Mouse (Mus musculus): ENCODE data around the gene Dapk1. TPM values are rescaled to one million over a fixed set of nuclear protein-coding genes. Genes with fewer than 3 reads are reported as not detected.
"Not testable (repeated sequence)": the region's sequence is repeated elsewhere in the genome, so short reads cannot be mapped to it uniquely, and the experiment has no call there.

Dapk1 gene
- polyA plus RNA-seq, 1 experiment from 2014 or later: 21.4 TPM

- Histone ChIP-seq H3K36me3 (no peaks in the 10 kb centered on the region), H3K27me3 (no peaks in the 10 kb centered on the region), H3K4me2 (no peak overlapping the region), H3K4me3 (replicated peaks) (no peak overlapping the region), H3K27ac (no peak overlapping the region), H3K4me1 (replicated peaks) (no peaks in the 10 kb centered on the region), H3K9me3 (no peaks in the 10 kb centered on the region), H3K9ac (replicated peaks) (no peak overlapping the region)
- ATAC-seq (ENCODE audit: insufficient number of reproducible peaks, insufficient read depth, low FRiP score, low TSS enrichment, low read depth): no peak
- 92% methylated on average over 6 of the region's 6 CpGs for WGBS
These were observed 6.2 kb upstream of the Dapk1 start for GRCm38 (mm10) chr13:60595519-60595918.

- Histone ChIP-seq H3K4me3 (replicated peaks) (peak overlapping the region; percentile 80), H3K27ac (peak overlapping the region; percentile 78; the same call in 1 of the 2 replicates), H3K4me1 (replicated peaks) (peaks cover 17% of the 10 kb centered on the region), H3K4me2 (peak overlapping the region; percentile 76), H3K36me3 (peaks cover 5% of the 10 kb centered on the region; the same call in 1 of the 2 replicates), H3K9ac (replicated peaks) (peak overlapping the region; percentile 81), H3K27me3 (no peaks in the 10 kb centered on the region), H3K9me3 (no peaks in the 10 kb centered on the region)
- WGBS: 4% methylated on average over 34 of the region's 34 CpGs
- peak; percentile 53; the same call in 1 of the 2 replicates for ATAC-seq (ENCODE audit: insufficient number of reproducible peaks, insufficient read depth, low FRiP score, low TSS enrichment, low read depth)
These were observed 887 bp downstream of the Dapk1 start for GRCm38 (mm10) chr13:60602416-60603251.

GRCm38 (mm10) chr13:60603252-60603562, 1.5 kb downstream of the Dapk1 start:
- Histone ChIP-seq H3K4me2 (peak overlapping the region; percentile 76), H3K27ac (no peak overlapping the region), H3K4me1 (replicated peaks) (peaks cover 22% of the 10 kb centered on the region), H3K4me3 (replicated peaks) (peak overlapping the region; percentile 80), H3K36me3 (peaks cover 5% of the 10 kb centered on the region; the same call in 1 of the 2 replicates), H3K9me3 (no peaks in the 10 kb centered on the region), H3K9ac (replicated peaks) (peak overlapping the region; percentile 81; the same call in 1 of the 2 replicates), H3K27me3 (no peaks in the 10 kb centered on the region)
- WGBS: 63% methylated on average over 5 of the region's 5 CpGs
- no peak for ATAC-seq (ENCODE audit: insufficient number of reproducible peaks, insufficient read depth, low FRiP score, low TSS enrichment, low read depth)

- Histone ChIP-seq H3K9me3 (no peaks in the 10 kb centered on the region), H3K4me2 (no peak overlapping the region), H3K9ac (replicated peaks) (no peak overlapping the region), H3K36me3 (peaks cover 15% of the 10 kb centered on the region; the same call in 1 of the 2 replicates), H3K4me3 (replicated peaks) (no peak overlapping the region), H3K4me1 (replicated peaks) (peaks cover 27% of the 10 kb centered on the region), H3K27me3 (no peaks in the 10 kb centered on the region), H3K27ac (no peak overlapping the region)
- no peak for ATAC-seq (ENCODE audit: insufficient number of reproducible peaks, insufficient read depth, low FRiP score, low TSS enrichment, low read depth)
- 80% methylated on average over 8 of the region's 8 CpGs for WGBS
These were observed 5.7 kb downstream of the Dapk1 start for GRCm38 (mm10) chr13:60607411-60607810.

DNA sequence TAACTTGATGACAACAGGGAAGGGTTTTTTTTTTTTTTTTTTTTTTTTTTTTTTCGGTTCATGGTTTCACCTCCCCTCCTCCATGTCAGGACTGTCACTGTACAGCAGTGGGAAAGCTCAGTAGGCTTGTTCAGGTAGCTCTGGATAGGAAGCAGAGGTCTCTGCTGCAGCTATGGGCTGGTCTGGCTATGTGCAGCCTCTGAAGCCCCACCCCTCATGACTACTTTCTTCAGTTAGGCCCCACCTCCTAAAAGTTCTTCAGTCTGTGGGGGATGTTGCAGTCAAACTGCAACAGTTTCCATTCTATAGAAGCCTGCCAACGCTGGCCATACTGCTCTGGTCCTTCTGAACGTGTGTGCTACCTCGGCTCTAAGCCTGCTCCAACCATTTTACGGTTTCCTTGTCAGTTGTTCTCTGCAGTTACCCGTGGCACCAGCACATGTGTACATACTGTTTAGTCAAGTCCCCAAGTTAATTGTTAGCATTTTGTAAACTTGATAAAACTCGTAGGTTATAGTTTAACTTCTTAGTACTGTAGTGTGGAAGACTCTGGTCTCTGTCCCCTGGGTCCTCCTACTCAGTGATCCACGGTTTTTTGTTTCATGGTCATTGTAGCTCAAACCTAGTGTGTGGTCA, 6.8 kb downstream of the Dapk1 start:
- Histone ChIP-seq H3K27me3 (no peaks in the 10 kb centered on the region), H3K9ac (replicated peaks) (no peak overlapping the region), H3K27ac (no peak overlapping the region), H3K36me3 (peaks cover 18% of the 10 kb centered on the region; the same call in 1 of the 2 replicates), H3K4me3 (replicated peaks) (no peak overlapping the region), H3K9me3 (no peaks in the 10 kb centered on the region), H3K4me1 (replicated peaks) (peaks cover 19% of the 10 kb centered on the region), H3K4me2 (no peak overlapping the region)
- no peak for ATAC-seq (ENCODE audit: insufficient number of reproducible peaks, insufficient read depth, low FRiP score, low TSS enrichment, low read depth)
- WGBS: 73% methylated on average over 8 of the region's 8 CpGs

DNA sequence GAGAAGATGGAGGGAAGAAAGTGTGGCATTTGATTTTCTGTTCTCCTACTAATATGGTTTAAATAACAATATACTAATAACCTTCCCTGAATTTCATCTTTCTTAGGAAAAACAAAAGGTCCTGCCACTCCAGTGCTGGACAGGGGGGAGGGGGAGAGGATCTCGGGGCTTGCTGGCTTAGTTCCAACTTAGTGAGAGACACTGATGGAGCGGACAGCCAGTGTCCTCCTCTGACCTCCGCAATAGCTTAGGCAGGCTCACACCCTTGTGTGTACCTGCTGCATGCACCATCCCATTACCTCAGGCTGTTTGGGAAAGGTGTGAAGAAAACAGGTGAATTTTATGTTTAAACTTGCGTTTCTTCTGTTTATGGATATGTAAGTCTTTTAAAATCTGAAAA, 7.5 kb downstream of the Dapk1 start:
- H3K36me3 ChIP-seq: peaks cover 16% of the 10 kb centered on the region; the same call in 1 of the 2 replicates
- 79% methylated on average over 4 of the region's 4 CpGs for WGBS

DNA sequence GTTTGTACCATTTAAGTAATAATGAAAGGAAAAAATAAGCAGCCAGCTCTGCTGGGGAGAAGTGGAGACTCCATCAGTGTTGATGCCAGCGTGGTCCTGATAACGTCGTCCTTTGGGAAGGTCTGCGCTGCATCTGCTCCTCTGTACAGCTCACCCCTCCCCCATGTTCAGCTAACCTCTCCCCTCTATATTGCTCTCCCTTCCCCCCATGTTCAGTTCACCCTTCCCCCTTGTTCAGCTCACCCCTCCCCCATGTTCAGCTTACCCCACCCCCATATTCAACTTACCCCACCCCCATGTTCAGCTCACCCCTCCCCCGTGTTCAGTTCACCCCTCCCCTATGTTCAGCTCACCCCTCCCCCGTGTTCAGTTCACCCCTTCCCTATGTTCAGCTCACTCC, 8.8 kb downstream of the Dapk1 start:
- Histone ChIP-seq H3K27me3 (no peaks in the 10 kb centered on the region), H3K4me2 (no peak overlapping the region), H3K9ac (replicated peaks) (no peak overlapping the region), H3K4me3 (replicated peaks) (no peak overlapping the region), H3K36me3 (0 out of 2 replicates have a peak, but pooled peaks cover 12% of the 10 kb centered on the region), H3K27ac (no peak overlapping the region), H3K4me1 (replicated peaks) (peaks cover 19% of the 10 kb centered on the region), H3K9me3 (no peaks in the 10 kb centered on the region)
- ATAC-seq (ENCODE audit: insufficient number of reproducible peaks, insufficient read depth, low FRiP score, low TSS enrichment, low read depth): no peak
- 69% methylated on average over 6 of the region's 6 CpGs for WGBS

More for the DNA sequence above, 7.5 kb downstream of the Dapk1 start:
- no peak overlapping the region for H3K27ac ChIP-seq
- no peak overlapping the region for H3K9ac ChIP-seq (replicated peaks)
- no peak for ATAC-seq (ENCODE audit: insufficient number of reproducible peaks, insufficient read depth, low FRiP score, low TSS enrichment, low read depth)
- no peaks in the 10 kb centered on the region for H3K9me3 ChIP-seq
- no peak overlapping the region for H3K4me2 ChIP-seq
- H3K4me1 ChIP-seq (replicated peaks): peaks cover 18% of the 10 kb centered on the region
- H3K4me3 ChIP-seq (replicated peaks): no peak overlapping the region
- H3K27me3 ChIP-seq: no peaks in the 10 kb centered on the region

- H3K27me3 ChIP-seq; H3K4me3 ChIP-seq (replicated peaks); H3K9ac ChIP-seq (replicated peaks); ATAC-seq (ENCODE audit: insufficient number of reproducible peaks, insufficient read depth, low FRiP score, low TSS enrichment, low read depth); H3K27ac ChIP-seq; H3K9me3 ChIP-seq; H3K4me2 ChIP-seq: not testable (repeated sequence)
- Histone ChIP-seq H3K4me1 (replicated peaks) (peaks cover 21% of the 10 kb centered on the region), H3K36me3 (0 out of 2 replicates have a peak, but pooled peaks cover 12% of the 10 kb centered on the region)
- WGBS: 90% methylated on average over 6 of the region's 6 CpGs
These were observed 9.2 kb downstream of the Dapk1 start for GRCm38 (mm10) chr13:60610971-60611370.

DNA sequence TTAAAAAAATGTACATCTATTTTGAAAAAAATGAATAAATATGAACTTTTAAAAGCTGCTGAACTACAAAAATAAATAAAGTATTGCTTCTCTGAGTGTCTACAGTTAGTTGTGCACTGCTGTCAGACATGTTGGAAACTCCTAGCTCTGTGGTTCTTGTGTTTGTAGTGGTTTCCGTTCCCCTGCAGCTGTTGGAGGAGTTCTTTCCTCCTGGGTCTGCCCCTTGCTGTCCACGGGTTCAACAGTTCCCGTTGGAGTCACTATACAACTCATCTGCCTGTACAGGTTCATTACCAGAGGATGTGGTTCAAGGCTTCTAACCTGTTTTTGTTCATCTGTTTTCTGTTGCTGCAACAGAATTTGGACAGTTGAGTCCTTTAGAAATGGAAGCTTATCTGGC, 10.4 kb downstream of the Dapk1 start:
- 73% methylated on average over 3 of the region's 3 CpGs for WGBS
- H3K4me3 ChIP-seq (replicated peaks): no peak overlapping the region

DNA sequence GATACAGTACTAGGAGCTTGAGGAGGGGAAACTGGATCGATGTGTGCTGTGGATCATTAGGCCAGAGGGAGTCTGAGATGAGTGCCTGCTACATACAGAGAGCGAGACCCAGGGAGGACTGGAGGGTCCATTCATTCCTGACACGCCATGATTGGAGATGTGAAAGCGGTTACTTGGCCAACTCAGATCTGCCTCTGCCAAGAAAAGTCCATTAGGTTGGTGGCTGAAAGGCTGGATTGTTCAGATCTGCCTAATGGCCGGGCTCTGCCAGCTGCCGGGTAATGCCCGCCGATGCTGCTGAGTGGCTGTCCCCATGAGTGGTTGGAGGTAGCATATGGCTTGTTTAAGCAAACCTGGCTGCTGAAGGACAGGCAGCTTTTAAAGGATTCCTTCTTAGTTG, 12.4 kb downstream of the Dapk1 start:
- no peaks in the 10 kb centered on the region for H3K9me3 ChIP-seq
- 0 out of 2 replicates have a peak, but pooled peaks cover 12% of the 10 kb centered on the region for H3K36me3 ChIP-seq
- 96% methylated on average over 8 of the region's 8 CpGs for WGBS
- no peaks in the 10 kb centered on the region for H3K27me3 ChIP-seq
- no peak overlapping the region for H3K27ac ChIP-seq
- no peak overlapping the region for H3K4me3 ChIP-seq (replicated peaks)
- H3K9ac ChIP-seq (replicated peaks): no peak overlapping the region
- ATAC-seq (ENCODE audit: insufficient number of reproducible peaks, insufficient read depth, low FRiP score, low TSS enrichment, low read depth): no peak
- H3K4me2 ChIP-seq: no peak overlapping the region
- peaks cover 36% of the 10 kb centered on the region for H3K4me1 ChIP-seq (replicated peaks)

More for the DNA sequence above, 10.4 kb downstream of the Dapk1 start:
- no peak overlapping the region for H3K27ac ChIP-seq
- no peaks in the 10 kb centered on the region for H3K9me3 ChIP-seq
- H3K36me3 ChIP-seq: 0 out of 2 replicates have a peak, but pooled peaks cover 12% of the 10 kb centered on the region
- no peaks in the 10 kb centered on the region for H3K27me3 ChIP-seq
- H3K4me2 ChIP-seq: no peak overlapping the region
- ATAC-seq (ENCODE audit: insufficient number of reproducible peaks, insufficient read depth, low FRiP score, low TSS enrichment, low read depth): no peak
- no peak overlapping the region for H3K9ac ChIP-seq (replicated peaks)
- peaks cover 28% of the 10 kb centered on the region for H3K4me1 ChIP-seq (replicated peaks)

- Histone ChIP-seq H3K9ac (replicated peaks) (no peak overlapping the region), H3K4me1 (replicated peaks) (peaks cover 45% of the 10 kb centered on the region), H3K27ac (no peak overlapping the region), H3K27me3 (no peaks in the 10 kb centered on the region), H3K36me3 (0 out of 2 replicates have a peak, but pooled peaks cover 12% of the 10 kb centered on the region), H3K9me3 (no peaks in the 10 kb centered on the region), H3K4me2 (no peak overlapping the region), H3K4me3 (replicated peaks) (no peak overlapping the region)
- 69% methylated on average over 15 of the region's 15 CpGs for WGBS
- no peak for ATAC-seq (ENCODE audit: insufficient number of reproducible peaks, insufficient read depth, low FRiP score, low TSS enrichment, low read depth)
These were observed 13.4 kb downstream of the Dapk1 start for GRCm38 (mm10) chr13:60615057-60615650.
